ENCODE assay signal across 8 mouse cellular contexts in genomic region chrX:8145153-8145991, GRCm38 (mm10). TPM values are rescaled to one million over a fixed set of nuclear protein-coding genes. Genes with fewer than 3 reads are reported as not detected.
DNase-seq lines count a peak whose midpoint lies in the region; ATAC-seq lines count a peak whose summit lies in the region.

TSS of gene Rbm3 (minus strand) at chrX:8145880.

- ATAC-seq in forebrain, embryonic 11.5 days (replicated peaks; ENCODE audit: low FRiP score) = peak; percentile 95
- ATAC-seq in heart, embryonic 16.5 days (replicated peaks; ENCODE audit: extremely low read depth, insufficient read depth, low FRiP score) = peak; percentile 93
- ATAC-seq in liver, embryonic 15.5 days (ENCODE audit: insufficient read depth) = peak; percentile 95
- peak; percentile 98 for ATAC-seq in neural tube, embryonic 12.5 days (ENCODE audit: low FRiP score, low read depth)

- DNase-seq in CD8-positive naive resting alpha-beta T cell, adult 2 months (ENCODE audit: low read depth in 2 of 2, low spot score in 2 of 2) = peak; percentile 78 to 81
- DNase-seq in c-Kit-positive CD71-negative TER-119-negative erythroid progenitor cells, embryonic 14.5 days (ENCODE audit: low read depth) = peak; percentile 75
- DNase-seq in forebrain, embryonic 11.5 days (ENCODE audit: low spot score) = peak; percentile 89
- DNase-seq in kidney, postnatal 36 days = peak; percentile 89 to 91
- DNase-seq in telencephalon, adult 2 months (ENCODE audit: low read depth, low spot score) = peak; percentile 69

- WGBS in forebrain, embryonic 11.5 days = 19% methylated on average over 57 of the region's 65 CpGs
- 18% methylated on average over 52 of the region's 65 CpGs for WGBS in heart, embryonic 16.5 days
- 14% methylated on average over 60 of the region's 65 CpGs for WGBS in liver, embryonic 15.5 days (ENCODE audit: insufficient replicate concordance)
- WGBS in neural tube, embryonic 12.5 days = 18% methylated on average over 65 of the region's 65 CpGs

- H3K9ac ChIP-seq in forebrain, embryonic 11.5 days (ENCODE audit: low read length) = peak within 1 kb of the TSS; percentile 79
- peak within 1 kb of the TSS; percentile 82 for H3K9ac ChIP-seq in heart, embryonic 16.5 days (ENCODE audit: low read length)
- H3K9ac ChIP-seq in liver, embryonic 15.5 days = peak within 1 kb of the TSS; percentile 76
- peak within 1 kb of the TSS; percentile 77 for H3K9ac ChIP-seq in neural tube, embryonic 12.5 days

- H3K9me3 ChIP-seq in forebrain, embryonic 11.5 days (ENCODE audit: control insufficient read depth, low read length) = no peaks in the 10 kb centered on the region
- no peaks in the 10 kb centered on the region for H3K9me3 ChIP-seq in heart, embryonic 16.5 days (replicated peaks; ENCODE audit: control insufficient read depth, low read length)
- H3K9me3 ChIP-seq in liver, embryonic 15.5 days (replicated peaks) = no peaks in the 10 kb centered on the region
- no peaks in the 10 kb centered on the region for H3K9me3 ChIP-seq in neural tube, embryonic 12.5 days

- H3K27me3 ChIP-seq in forebrain, embryonic 11.5 days (ENCODE audit: control insufficient read depth, insufficient read depth, low read length) = no peaks in the 10 kb centered on the region
- H3K27me3 ChIP-seq in heart, embryonic 16.5 days (ENCODE audit: control insufficient read depth, insufficient read depth, low read length) = no peaks in the 10 kb centered on the region
- H3K27me3 ChIP-seq in liver, embryonic 15.5 days = no peaks in the 10 kb centered on the region
- no peaks in the 10 kb centered on the region for H3K27me3 ChIP-seq in neural tube, embryonic 12.5 days (replicated peaks)

- H3K4me1 ChIP-seq in forebrain, embryonic 11.5 days (replicated peaks; ENCODE audit: control insufficient read depth, insufficient read depth, low read length) = no peaks in the 10 kb centered on the region
- H3K4me1 ChIP-seq in heart, embryonic 16.5 days (ENCODE audit: control insufficient read depth, insufficient read depth, low read length) = peaks cover 15% of the 10 kb centered on the region
- H3K4me1 ChIP-seq in liver, embryonic 15.5 days (replicated peaks) = peaks cover 20% of the 10 kb centered on the region
- peaks cover 8% of the 10 kb centered on the region; the same call in 1 of the 2 replicates for H3K4me1 ChIP-seq in neural tube, embryonic 12.5 days

- H3K36me3 ChIP-seq in forebrain, embryonic 11.5 days (ENCODE audit: control insufficient read depth, insufficient read depth, low read length) = peaks cover 3% of the 10 kb centered on the region; the same call in 1 of the 2 replicates
- peaks cover 19% of the 10 kb centered on the region for H3K36me3 ChIP-seq in heart, embryonic 16.5 days (ENCODE audit: control insufficient read depth, insufficient read depth)
- H3K36me3 ChIP-seq in liver, embryonic 15.5 days (replicated peaks) = peaks cover 37% of the 10 kb centered on the region
- H3K36me3 ChIP-seq in neural tube, embryonic 12.5 days = peaks cover 12% of the 10 kb centered on the region

- H3K4me2 ChIP-seq in forebrain, embryonic 11.5 days (ENCODE audit: low read depth, low read length, severe bottlenecking) = peak within 1 kb of the TSS; percentile 74
- peak within 1 kb of the TSS; percentile 76 for H3K4me2 ChIP-seq in heart, embryonic 16.5 days (ENCODE audit: low read depth, low read length)
- peak within 1 kb of the TSS; percentile 82 for H3K4me2 ChIP-seq in liver, embryonic 15.5 days
- peak within 1 kb of the TSS; percentile 73 for H3K4me2 ChIP-seq in neural tube, embryonic 12.5 days (replicated peaks)

- peak within 1 kb of the TSS; percentile 54 for H3K4me3 ChIP-seq in forebrain, embryonic 11.5 days (ENCODE audit: low read depth, low read length)
- H3K4me3 ChIP-seq in heart, embryonic 16.5 days (ENCODE audit: low read length) = peak within 1 kb of the TSS; percentile 73
- peak within 1 kb of the TSS; percentile 76 for H3K4me3 ChIP-seq in liver, embryonic 15.5 days (replicated peaks)
- H3K4me3 ChIP-seq in neural tube, embryonic 12.5 days = peak within 1 kb of the TSS; percentile 59

- peak within 1 kb of the TSS; percentile 94 for H3K27ac ChIP-seq in forebrain, embryonic 11.5 days (ENCODE audit: low read depth, low read length)
- peak within 1 kb of the TSS; percentile 97 for H3K27ac ChIP-seq in heart, embryonic 16.5 days (ENCODE audit: low read length)
- H3K27ac ChIP-seq in liver, embryonic 15.5 days (replicated peaks) = peak within 1 kb of the TSS; percentile 95
- H3K27ac ChIP-seq in neural tube, embryonic 12.5 days = peak within 1 kb of the TSS; percentile 89

RNA-seq across cellular contexts. Expression of gene Rbm3, which starts in this region (rescaled TPM):
- polyA plus RNA-seq in forebrain, embryonic 11.5 days (2014; fragmentation: Nextera tagmentation; extraction: Ambion mirVana) = 466 and 494 TPM in 2 replicates
- 295 and 339 TPM in 2 replicates for polyA plus RNA-seq in heart, embryonic 16.5 days (2015; fragmentation: Nextera tagmentation; extraction: Ambion mirVana)
- 228 and 253 TPM in 2 replicates for polyA plus RNA-seq in liver, embryonic 15.5 days (2015; fragmentation: Nextera tagmentation; extraction: Ambion mirVana)
- 397 and 400 TPM in 2 replicates for polyA plus RNA-seq in neural tube, embryonic 12.5 days (2016; fragmentation: Nextera tagmentation; extraction: Ambion mirVana)

Comparison
In these comparisons a context has a peak if more than half of its experiments do, and no peak if none do; other contexts are left out.
1. Peak in every context shown above with its lines: DNase-seq, ATAC-seq, H3K4me3 ChIP-seq and H3K27ac ChIP-seq.